Mouse (Mus musculus): ENCODE measurements at regions not wholly inside any gene's neighbourhood (a gene's known extent, or its start where the extent isn't known, plus 50 kb on each side); places are given as distances from the start of the nearest gene placed in this dataset.
A peak's percentile ranks its signal among the peaks of the same experiment; 100 is the strongest.

DNA sequence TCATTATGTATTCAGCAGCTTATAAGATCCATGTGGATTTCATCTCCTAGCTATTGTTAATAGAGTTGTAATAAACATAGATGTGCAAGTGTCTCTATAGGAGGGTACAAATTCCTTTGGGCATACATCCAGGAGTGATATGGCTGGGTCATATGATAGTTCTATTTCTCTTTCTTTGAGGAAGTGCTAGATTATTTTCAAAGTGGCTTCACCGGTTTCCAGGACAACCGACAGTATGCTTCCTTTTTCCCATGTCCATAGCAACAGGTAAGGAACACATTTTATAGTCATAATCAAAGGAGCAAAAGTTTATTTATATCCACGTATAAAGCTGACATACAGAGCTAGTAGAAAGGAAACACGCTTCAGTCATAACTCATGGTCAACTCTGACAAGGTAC is 710.2 kb upstream of the Tenm4 start:
- DNase-seq = no peak

DNA sequence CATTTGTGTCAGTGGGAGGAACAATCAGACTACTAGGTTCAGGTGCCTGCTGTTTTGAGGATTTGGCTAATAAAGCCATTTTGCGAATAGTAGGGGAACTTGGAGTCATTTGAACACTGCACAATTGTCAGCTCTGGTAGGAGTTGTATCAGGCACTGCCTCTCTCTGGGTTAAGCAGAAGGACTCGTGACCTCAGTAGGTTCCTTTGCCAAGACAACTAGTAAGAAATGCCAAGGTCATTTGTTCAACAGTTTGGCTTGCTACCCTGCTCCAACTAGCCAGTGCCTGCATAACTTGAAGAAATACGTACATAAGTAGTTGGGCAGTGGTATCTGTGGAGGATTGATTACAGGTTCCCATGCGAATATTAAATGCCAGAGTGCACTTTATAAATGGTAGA is 705.5 kb upstream of the Tenm4 start:
- peak; percentile 66 for DNase-seq

DNA sequence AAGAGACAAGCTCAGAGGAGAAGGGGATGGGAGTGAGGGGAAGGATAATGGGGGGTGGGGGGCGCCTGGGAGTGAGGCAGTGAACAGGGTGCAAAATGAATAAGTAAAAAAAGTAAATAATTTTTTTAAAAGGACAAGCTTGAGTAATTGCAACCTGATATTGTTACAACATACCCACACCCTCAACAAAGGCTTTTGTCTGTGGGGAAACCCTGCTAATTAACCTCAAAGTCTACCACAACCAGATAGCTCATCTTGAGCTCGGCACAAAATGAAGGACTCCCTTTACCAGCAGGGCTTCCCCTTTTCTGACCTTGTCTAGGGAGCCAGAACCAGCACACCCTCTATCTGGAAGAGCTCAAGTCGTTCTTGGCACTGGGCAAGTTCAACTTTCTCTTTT is 704.0 kb upstream of the Tenm4 start:
- DNase-seq = no peak

DNA sequence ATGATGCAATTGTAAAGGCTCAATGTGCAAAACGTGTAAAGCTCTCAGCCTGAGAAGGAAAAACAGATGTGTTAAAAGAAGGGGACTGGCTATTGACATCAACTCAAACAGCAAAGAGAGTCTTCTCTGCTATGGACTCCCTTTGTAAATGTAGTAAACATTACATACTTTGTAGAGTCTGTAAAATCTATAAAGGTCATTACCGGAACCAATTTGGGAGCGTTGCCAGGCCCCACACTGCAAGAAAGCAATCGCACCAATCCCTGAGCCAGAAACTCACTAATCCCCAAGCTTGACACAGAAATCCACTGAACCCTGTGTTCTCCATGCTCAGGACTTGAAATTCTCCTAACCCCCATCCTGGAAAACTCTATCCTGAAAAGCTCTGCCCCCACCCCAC is 697.2 kb upstream of the Tenm4 start:
- DNase-seq = no peak

DNA sequence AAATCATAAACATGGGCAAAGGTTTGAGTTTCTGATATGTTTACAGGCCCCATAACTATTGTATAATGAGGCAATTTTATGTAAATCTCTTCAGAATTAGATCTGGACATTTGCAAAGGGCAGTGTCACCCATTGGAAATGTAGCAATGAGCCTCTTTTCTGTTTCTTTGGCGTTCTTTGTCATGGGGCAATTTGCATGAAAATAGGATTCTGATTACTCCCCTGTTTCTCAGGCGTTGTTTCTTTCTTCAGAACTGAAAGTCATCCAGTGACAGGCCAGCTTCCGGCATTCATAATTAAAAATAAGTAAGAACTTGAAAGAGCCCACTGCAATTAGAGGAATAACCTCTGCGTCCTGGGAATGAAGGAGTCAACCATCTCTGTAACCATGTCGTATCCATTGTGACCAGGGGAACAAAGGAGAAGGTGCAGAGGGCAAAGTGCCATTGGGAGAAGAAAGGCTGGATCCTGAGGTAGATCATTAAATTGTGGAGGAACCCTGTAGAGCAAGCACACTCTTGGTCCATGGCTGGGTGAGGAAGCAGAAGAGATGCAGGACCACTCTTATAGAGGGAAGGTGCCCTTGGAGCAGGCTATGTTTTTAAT is 690.8 kb upstream of the Tenm4 start:
- no peak for DNase-seq

DNA sequence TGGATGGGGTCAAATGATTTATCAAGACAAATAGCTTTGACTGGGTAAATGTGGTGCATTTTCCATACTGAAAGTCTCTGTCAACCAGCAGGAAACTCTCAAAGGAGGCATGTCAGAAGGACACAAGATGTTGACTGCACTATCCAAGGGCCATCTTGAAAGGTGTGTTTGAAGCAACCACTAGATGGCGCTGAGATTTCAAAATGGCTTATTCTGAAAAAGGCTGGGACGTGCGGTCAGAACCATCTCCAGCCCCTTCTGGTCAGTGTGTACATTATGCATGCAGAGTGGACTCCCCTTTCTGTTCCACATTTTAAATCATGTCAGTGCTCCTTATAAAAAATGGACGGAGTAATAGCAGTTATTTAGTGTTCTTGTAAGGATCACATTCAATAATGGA is 681.4 kb upstream of the Tenm4 start:
- peak; percentile 30 for DNase-seq

DNA sequence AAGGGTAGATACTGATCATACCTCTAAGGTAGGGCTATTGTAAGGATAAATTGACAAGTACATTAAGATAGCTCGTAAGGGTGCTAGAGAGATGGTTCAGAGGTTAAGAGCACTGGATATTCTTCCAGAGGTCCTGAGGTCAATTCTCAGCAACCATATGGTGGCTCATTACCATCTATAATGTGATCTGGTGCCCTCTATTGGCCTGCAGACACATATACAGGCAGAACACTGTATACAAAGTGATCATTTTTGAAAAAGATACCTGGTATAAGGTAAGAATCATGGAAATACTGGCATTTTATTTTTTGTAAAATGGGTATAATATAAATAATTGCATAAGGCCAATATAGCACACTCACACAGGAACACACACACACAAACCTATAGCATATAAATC is 676.3 kb upstream of the Tenm4 start:
- DNase-seq = no peak

DNA sequence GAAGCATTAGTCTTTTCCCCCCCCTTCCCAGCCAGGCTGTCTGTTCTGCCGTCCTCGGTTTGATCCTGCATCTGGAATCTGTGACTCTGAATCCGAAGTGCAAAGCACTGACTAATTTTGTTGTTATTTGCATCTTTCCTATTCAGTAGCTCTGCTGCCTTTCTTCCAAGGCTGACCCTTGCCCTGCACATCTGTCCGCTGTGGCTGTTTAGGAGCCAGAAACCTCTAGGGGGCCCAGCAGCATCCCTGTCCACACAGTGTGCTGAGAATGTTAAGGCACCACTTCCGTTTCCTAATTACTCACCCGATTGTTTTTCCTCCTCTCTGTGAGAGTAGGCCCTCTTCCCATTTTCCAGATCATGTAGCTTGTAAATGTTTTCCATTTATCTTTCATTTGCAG is 668.1 kb upstream of the Tenm4 start:
- DNase-seq = no peak

DNA sequence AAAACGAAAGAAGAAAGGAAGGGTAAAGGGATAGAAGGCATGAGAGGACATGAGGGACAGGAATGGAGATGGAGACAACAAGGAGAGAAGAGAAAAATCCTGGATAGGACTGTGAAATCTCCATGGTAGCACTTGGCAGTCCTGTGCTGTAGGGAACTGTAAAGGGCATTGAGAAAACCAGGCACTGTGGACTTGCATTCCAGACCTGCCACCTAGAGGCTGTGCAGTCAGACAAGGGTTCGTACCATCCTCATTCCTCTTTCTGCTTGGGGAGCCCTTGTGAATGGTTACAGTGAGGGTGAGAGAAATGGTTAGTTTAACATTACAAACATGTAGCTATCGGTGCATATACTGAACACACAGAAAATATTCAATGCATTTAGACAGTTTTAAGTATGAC is 623.8 kb upstream of the Tenm4 start:
- DNase-seq = no peak

DNA sequence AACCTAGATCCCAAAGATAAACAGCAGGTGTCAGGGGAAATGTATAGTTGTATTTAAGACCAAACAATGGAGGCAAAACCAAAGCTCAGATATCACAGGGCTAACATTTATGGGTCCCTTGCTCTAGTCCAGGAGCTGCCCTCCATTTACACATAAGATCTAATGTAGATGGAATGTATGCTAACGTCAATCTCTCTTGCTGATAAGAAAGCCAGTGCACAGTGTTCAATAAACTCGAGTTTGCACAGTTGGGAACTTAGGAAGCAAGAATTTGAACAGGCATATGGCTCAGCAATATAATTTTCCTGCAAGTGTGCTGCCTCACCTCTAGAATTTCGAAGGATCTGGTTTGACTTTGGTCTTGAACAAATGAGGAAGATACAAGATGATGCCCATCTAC is 620.9 kb upstream of the Tenm4 start:
- DNase-seq = no peak

DNA sequence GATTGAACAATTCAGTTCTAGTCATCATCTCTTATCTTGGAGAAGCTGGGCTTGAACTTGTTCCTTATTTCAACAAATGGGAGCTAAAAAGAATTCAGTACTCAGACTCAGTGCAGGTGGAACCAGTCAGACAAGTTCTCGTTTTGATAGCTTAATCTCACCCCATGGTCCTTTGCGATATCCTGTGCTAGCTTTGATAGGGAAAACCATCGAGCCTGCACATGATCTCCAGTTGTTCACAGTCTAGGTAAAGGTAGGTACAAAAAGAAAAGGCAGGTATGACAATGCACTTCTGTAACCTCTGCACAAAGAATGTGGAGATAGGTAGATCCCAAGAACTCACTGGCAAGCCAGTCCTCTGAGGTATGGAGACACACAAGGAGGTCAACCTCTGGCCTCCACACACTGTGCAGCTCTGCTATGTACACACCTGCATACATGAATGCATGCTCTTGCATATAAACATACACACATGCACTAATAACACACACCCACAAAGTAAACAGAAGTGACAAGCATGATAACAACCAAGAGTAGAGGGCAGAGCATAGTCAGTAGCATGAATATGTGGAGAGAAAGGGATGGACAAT is 619.2 kb upstream of the Tenm4 start:
- no peak for DNase-seq

DNA sequence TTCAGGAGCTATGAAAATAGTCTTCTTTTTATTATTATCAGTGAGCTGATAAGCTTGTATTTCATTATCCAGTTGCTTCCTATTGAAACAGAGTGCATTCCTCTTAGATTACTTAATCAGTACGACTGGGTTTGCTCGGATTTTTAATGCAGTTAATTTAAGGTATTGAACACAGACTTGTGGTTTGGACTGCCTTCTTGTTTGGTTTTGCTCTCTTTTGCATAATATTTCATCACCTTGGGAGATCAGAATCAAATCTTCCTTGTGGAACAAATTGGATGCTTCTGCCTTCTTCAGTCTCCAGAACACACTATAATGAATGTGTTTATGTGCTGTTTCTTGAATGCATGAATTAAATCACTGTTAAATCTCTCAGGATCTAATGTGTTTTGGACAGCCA is 612.5 kb upstream of the Tenm4 start:
- no peak for DNase-seq

DNA sequence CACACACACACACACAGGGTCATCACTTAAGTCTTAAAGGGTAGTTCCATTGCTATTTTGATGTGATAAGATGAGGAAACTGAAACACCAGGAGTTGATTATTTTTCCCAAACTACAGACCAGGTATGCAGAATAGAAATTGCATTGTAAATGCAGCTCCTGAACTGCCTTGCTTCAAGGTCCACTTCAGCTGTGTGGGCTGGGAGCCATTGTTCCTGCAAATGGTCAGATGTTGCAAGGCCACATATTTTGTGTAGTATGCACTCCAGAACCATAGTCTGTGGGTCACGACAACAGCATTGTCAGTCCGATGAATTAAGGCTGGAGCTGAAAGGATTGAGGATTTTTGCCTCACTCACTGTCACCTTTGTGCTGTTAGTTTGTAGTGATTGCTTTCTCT is 592.4 kb upstream of the Tenm4 start:
- no peak for DNase-seq

DNA sequence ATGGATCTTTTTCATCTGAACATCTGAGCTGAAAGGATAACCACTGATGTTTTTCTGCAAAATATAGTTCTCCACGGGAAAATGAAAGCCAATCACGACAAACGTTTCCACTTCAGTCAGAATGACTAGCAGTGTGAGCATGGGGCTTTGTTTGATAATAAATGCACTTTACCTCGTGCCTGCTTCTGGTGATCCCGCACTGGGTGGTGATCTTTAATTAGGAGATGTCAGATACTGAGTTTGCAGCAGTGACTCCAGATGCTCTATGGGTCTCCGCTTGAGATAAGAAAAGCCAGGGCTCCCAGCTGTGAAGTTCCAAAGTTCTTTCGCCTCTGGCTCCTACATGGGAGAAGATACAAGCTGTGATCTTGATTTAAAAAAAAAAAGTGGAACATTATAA is 589.7 kb upstream of the Tenm4 start:
- DNase-seq = no peak

DNA sequence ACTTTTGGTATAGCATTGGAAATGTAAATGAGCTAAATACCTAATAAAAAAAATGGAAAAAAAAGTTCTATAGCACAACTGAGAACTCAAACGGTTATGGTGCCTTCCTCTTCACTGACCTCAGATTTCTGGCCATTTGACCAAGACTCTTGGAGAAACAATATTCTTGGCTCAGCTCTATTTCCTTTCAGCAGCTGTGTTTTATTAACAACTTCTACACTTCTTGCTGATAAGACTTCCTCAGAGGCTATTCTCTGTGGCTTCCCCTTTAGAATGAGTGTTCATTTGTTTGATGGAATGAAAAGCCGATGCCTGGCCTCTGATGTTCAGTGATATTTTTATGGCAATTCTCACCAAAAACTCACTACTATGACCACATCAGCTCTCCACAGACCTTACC is 572.7 kb upstream of the Tenm4 start:
- no peak for DNase-seq

DNA sequence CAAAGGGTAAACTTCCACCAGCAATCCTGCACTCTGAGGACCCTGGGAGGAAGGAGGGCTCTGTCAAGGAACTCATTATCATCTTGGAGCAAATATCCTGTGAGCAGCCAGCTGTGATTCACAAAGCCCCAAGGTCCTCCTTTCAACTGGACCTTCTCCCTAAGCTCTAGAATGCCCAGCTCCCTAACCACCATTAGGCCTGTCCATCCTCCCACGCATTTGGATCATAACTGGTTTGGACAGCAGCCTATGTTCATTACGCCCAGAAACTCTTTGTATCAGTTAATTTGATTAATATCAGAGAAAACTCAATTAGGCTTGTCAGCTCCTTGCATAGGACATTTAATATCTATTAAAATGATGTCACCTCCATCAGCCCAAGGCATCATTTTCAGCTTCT is 557.3 kb upstream of the Tenm4 start:
- no peak for DNase-seq

DNA sequence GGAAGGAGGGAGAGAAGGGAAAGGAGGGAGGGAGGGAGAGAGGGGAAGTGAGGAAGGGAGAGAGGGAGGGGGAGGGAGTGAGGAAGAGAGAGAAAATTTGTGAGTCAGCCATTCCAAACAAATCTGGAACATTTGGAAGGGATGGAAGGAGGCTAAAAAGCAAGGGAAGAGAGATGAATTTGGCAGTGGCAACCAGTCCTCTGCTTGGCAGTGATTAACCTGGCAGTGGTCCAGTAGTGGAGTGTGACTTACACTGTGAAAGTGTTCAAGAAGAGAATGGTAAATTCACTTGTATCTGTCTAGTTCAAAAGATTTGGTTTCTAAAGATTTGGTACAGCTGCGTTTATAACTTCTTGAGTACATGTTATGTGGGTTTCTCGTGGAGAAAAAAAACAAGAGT is 553.7 kb upstream of the Tenm4 start:
- DNase-seq = peak; percentile 10

DNA sequence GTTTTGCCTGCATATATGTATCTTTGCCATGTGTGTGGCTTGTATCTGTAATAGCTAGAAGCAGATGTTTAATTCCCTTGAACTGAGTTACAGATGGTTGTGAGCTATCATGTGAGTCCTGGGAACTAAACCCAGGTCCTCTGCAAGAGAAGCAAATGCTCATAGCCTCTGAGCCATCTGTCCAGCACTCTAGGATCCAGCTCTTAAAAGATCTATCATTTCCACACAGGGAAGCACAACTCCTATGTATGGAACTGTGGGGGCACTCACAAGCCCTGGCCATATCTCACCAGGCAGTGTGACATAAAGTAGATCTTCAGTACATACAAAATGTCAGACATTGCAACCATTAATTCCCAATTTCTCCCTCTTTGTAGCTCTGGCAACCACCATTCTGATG is 552.9 kb upstream of the Tenm4 start:
- DNase-seq = no peak

DNA sequence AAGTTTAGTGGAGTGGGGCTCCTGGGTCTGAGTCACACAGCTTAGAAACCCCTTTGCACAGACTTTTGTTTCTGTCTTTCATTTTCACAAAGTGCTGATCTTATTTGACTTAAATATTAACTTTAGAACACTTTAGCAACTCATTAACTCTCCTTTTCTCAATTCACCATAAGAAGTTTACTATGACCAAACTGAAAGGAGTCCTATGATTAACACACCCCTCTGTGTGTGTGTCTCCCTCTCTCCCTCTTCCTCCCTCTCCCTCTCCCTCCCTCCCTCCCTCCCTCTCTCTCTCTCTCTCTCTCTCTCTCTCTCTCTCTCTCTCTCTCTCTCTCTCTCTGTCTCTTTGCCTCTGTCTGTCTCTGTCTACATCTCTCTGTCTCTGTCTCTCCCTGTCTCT is 551.0 kb upstream of the Tenm4 start:
- no peak for DNase-seq

DNA sequence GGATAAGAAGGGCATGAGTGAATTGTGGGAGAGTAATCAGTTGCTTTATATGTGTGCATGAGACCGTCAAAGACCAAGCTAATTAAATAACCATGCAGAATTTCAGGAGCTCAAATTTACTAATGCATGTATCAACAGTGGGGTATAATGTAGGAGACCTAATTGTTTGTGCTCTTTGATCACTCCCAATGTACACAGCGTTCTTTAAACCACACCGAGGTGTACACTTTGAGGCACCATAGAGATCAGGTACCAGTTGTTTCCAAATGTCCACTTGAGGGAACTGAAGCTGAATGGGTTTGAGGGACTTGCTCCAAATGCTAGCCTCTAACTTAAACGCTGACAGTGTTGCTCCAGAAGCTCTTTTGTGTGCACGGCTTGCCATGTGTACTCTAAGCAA is 530.4 kb upstream of the Tenm4 start:
- no peak for DNase-seq

DNA sequence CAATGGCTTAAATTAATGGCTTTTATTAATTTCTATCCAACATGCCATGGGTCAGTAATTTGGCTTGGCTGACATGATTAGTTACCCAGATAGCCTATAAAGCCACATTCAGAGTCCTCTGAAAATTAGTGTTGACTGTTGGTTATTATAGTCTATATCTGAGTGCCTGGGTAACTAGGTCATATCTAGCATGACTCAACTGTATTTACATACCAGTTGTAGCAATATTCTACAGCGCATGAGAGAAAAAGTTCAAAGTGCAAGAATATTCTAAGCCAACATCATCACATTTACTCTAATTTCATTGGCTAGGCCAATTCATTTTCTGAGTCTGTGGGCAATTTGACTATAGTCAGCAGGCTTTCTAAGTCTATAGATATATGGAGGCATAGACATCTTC is 496.7 kb upstream of the Tenm4 start:
- no peak for DNase-seq

DNA sequence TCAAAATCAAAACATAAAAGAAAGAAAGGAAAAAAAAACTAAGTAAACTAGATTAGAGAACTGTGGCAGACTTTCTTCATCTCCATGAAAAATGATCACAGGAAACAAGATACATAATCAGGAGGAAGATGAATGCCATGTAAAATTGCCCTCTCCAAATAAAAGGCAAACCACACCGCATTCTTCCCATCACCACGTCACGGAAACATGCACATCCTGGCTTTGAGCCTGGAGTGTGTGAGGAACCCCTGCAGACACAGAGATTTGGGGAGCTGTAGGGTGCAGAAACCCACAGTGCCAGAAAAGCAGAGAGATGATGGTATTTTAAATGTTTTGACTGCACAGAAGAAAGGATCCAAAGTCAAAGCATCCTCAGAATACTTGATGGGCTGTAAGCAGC is 488.5 kb upstream of the Tenm4 start:
- no peak for DNase-seq

DNA sequence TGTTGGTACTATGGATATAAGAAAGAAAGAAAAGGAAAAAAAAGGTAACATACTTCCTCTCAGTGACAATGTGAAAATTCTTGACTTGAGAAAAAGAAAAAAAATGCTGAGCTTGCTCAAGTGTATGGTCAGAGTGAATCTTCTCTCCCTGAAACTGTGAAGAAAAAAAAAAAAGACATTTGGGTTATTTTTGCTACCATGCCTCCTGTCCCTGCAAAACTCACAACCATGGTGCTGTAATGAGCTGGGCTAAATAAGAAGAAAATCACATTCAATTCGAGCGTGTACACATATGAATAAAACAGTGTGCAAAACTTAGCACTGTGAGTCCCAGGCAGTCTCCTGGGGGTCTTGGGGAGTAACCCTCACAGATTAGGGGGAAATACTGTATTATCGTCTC is 483.3 kb upstream of the Tenm4 start:
- no peak for DNase-seq

All from adrenal gland, adult 2 months (tissue).